Mouse (Mus musculus): ENCODE results near the gene Tst. TPM values are rescaled to one million over a fixed set of nuclear protein-coding genes. Genes with fewer than 3 reads are reported as not detected.

The Tst gene
- polyA plus RNA-seq, 1 experiment from 2014 or later: 8.5 TPM

- no peak for DNase-seq (ENCODE audit: low spot score)
- Histone ChIP-seq H3K9me3 (replicated peaks) (no peaks in the 10 kb centered on the region), H3K4me1 (peaks cover 39% of the 10 kb centered on the region), H3K4me3 (no peak overlapping the region), H3K27ac (peak overlapping the region; percentile 19; the same call in 1 of the 2 replicates), H3K27me3 (ENCODE audit: low read depth, poor library complexity, severe bottlenecking) (peaks cover 9% of the 10 kb centered on the region), H3K36me3 (no peaks in the 10 kb centered on the region)
- whole genome bisulfite sequencing: 61% methylated on average over 3 of the region's 3 CpGs
Measured at GRCm38 (mm10) chr15:78403301-78403741, 2.4 kb downstream of the Tst start.

- H3K4me1 ChIP-seq: peaks cover 35% of the 10 kb centered on the region
- WGBS: 82% methylated on average over 7 of the region's 7 CpGs
- no peak for DNase-seq (ENCODE audit: low spot score)
Measured at GRCm38 (mm10) chr15:78402423-78402822, 3.3 kb downstream of the Tst start.

GRCm38 (mm10) chr15:78401921-78402320 is 3.8 kb downstream of the Tst start:
- 80% methylated on average over 4 of the region's 4 CpGs for WGBS

More at GRCm38 (mm10) chr15:78402423-78402822, 3.3 kb downstream of the Tst start:
- H3K27ac ChIP-seq: no peak overlapping the region
- H3K4me3 ChIP-seq: no peak overlapping the region
- no peaks in the 10 kb centered on the region for H3K9me3 ChIP-seq (replicated peaks)
- H3K27me3 ChIP-seq (ENCODE audit: low read depth, poor library complexity, severe bottlenecking): 0 out of 2 replicates have a peak, but pooled peaks cover under 1% of the 10 kb centered on the region
- no peaks in the 10 kb centered on the region for H3K36me3 ChIP-seq

GRCm38 (mm10) chr15:78401345-78401744 is 4.4 kb downstream of the Tst start:
- no peaks in the 10 kb centered on the region for H3K36me3 ChIP-seq
- WGBS: 84% methylated on average over 6 of the region's 6 CpGs
- H3K27ac ChIP-seq: no peak overlapping the region
- H3K9me3 ChIP-seq (replicated peaks): no peaks in the 10 kb centered on the region
- H3K4me3 ChIP-seq: no peak overlapping the region
- peaks cover 25% of the 10 kb centered on the region for H3K4me1 ChIP-seq
- no peaks in the 10 kb centered on the region for H3K27me3 ChIP-seq (ENCODE audit: low read depth, poor library complexity, severe bottlenecking)
- no peak for DNase-seq (ENCODE audit: low spot score)

More at GRCm38 (mm10) chr15:78401921-78402320, 3.8 kb downstream of the Tst start:
- Histone ChIP-seq H3K4me1 (peaks cover 30% of the 10 kb centered on the region), H3K36me3 (no peaks in the 10 kb centered on the region), H3K27ac (no peak overlapping the region), H3K9me3 (replicated peaks) (no peaks in the 10 kb centered on the region), H3K4me3 (no peak overlapping the region), H3K27me3 (ENCODE audit: low read depth, poor library complexity, severe bottlenecking) (no peaks in the 10 kb centered on the region)
- no peak for DNase-seq (ENCODE audit: low spot score)

GRCm38 (mm10) chr15:78395478-78395962 is 10.2 kb downstream of the Tst start, which contains the start of gene Tex33:
Gene Tex33, minus strand, starts transcription at chr15:78395912.
- Histone ChIP-seq H3K27me3 (ENCODE audit: low read depth, poor library complexity, severe bottlenecking) (no peaks in the 10 kb centered on the region), H3K27ac (no peak within 1 kb of the TSS), H3K4me3 (no peak within 1 kb of the TSS), H3K4me1 (no peaks in the 10 kb centered on the region), H3K36me3 (no peaks in the 10 kb centered on the region), H3K9me3 (replicated peaks) (no peaks in the 10 kb centered on the region)
- 87% methylated on average over 8 of the region's 8 CpGs for WGBS
- no peak for DNase-seq (ENCODE audit: low spot score)

GRCm38 (mm10) chr15:78390855-78391254 is 14.9 kb downstream of the Tst start:
- 86% methylated on average over 3 of the region's 3 CpGs for WGBS
- H3K4me3 ChIP-seq: no peak overlapping the region
- H3K9me3 ChIP-seq (replicated peaks): no peaks in the 10 kb centered on the region
- no peak overlapping the region for H3K27ac ChIP-seq
- H3K27me3 ChIP-seq (ENCODE audit: low read depth, poor library complexity, severe bottlenecking): no peaks in the 10 kb centered on the region
- no peaks in the 10 kb centered on the region for H3K36me3 ChIP-seq
- no peaks in the 10 kb centered on the region for H3K4me1 ChIP-seq
- DNase-seq (ENCODE audit: low spot score): no peak

- H3K36me3 ChIP-seq: no peaks in the 10 kb centered on the region
- no peaks in the 10 kb centered on the region for H3K27me3 ChIP-seq (ENCODE audit: low read depth, poor library complexity, severe bottlenecking)
- no peaks in the 10 kb centered on the region for H3K4me1 ChIP-seq
- no peaks in the 10 kb centered on the region for H3K9me3 ChIP-seq (replicated peaks)
- no peak for DNase-seq (ENCODE audit: low spot score)
- no peak overlapping the region for H3K4me3 ChIP-seq
- 96% methylated on average over 1 of the region's 1 CpGs for WGBS
- no peak overlapping the region for H3K27ac ChIP-seq
Measured at GRCm38 (mm10) chr15:78385564-78385963, 20.1 kb downstream of the Tst start.

GRCm38 (mm10) chr15:78384220-78385116 is 21.2 kb downstream of the Tst start:
- no peaks in the 10 kb centered on the region for H3K36me3 ChIP-seq
- no peak for DNase-seq (ENCODE audit: low spot score)
- no peak overlapping the region for H3K27ac ChIP-seq
- 76% methylated on average over 7 of the region's 7 CpGs for WGBS
- H3K4me3 ChIP-seq: no peak overlapping the region
- H3K27me3 ChIP-seq (ENCODE audit: low read depth, poor library complexity, severe bottlenecking): no peaks in the 10 kb centered on the region
- no peaks in the 10 kb centered on the region for H3K9me3 ChIP-seq (replicated peaks)
- H3K4me1 ChIP-seq: no peaks in the 10 kb centered on the region

- no peaks in the 10 kb centered on the region for H3K4me1 ChIP-seq
- WGBS: 90% methylated on average over 11 of the region's 11 CpGs
- no peaks in the 10 kb centered on the region for H3K27me3 ChIP-seq (ENCODE audit: low read depth, poor library complexity, severe bottlenecking)
- no peaks in the 10 kb centered on the region for H3K9me3 ChIP-seq (replicated peaks)
- DNase-seq (ENCODE audit: low spot score): no peak
- H3K4me3 ChIP-seq: no peak overlapping the region
- H3K36me3 ChIP-seq: no peaks in the 10 kb centered on the region
- no peak overlapping the region for H3K27ac ChIP-seq
Measured at GRCm38 (mm10) chr15:78383450-78384219, 22.1 kb downstream of the Tst start.

GRCm38 (mm10) chr15:78382115-78382514 is 23.6 kb downstream of the Tst start:
- H3K4me1 ChIP-seq: no peaks in the 10 kb centered on the region
- no peak overlapping the region for H3K27ac ChIP-seq
- H3K36me3 ChIP-seq: no peaks in the 10 kb centered on the region
- no peaks in the 10 kb centered on the region for H3K9me3 ChIP-seq (replicated peaks)
- WGBS: 94% methylated on average over 4 of the region's 4 CpGs
- no peaks in the 10 kb centered on the region for H3K27me3 ChIP-seq (ENCODE audit: low read depth, poor library complexity, severe bottlenecking)
- no peak for DNase-seq (ENCODE audit: low spot score)
- no peak overlapping the region for H3K4me3 ChIP-seq

- DNase-seq (ENCODE audit: low spot score): no peak
- no peaks in the 10 kb centered on the region for H3K36me3 ChIP-seq
- H3K27me3 ChIP-seq (ENCODE audit: low read depth, poor library complexity, severe bottlenecking): no peaks in the 10 kb centered on the region
- H3K4me3 ChIP-seq: no peak overlapping the region
- H3K9me3 ChIP-seq (replicated peaks): no peaks in the 10 kb centered on the region
- no peaks in the 10 kb centered on the region for H3K4me1 ChIP-seq
- 73% methylated on average over 4 of the region's 4 CpGs for WGBS
- no peak overlapping the region for H3K27ac ChIP-seq
Measured at GRCm38 (mm10) chr15:78380741-78381140, 25.0 kb downstream of the Tst start.

GRCm38 (mm10) chr15:78380208-78380607 is 25.5 kb downstream of the Tst start:
- no peak for DNase-seq (ENCODE audit: low spot score)
- Histone ChIP-seq H3K27ac (no peak overlapping the region), H3K9me3 (replicated peaks) (no peaks in the 10 kb centered on the region), H3K4me1 (no peaks in the 10 kb centered on the region), H3K4me3 (no peak overlapping the region), H3K27me3 (ENCODE audit: low read depth, poor library complexity, severe bottlenecking) (no peaks in the 10 kb centered on the region), H3K36me3 (no peaks in the 10 kb centered on the region)
- 90% methylated on average over 2 of the region's 2 CpGs for WGBS

- no peaks in the 10 kb centered on the region for H3K9me3 ChIP-seq (replicated peaks)
- no peaks in the 10 kb centered on the region for H3K27me3 ChIP-seq (ENCODE audit: low read depth, poor library complexity, severe bottlenecking)
- no peaks in the 10 kb centered on the region for H3K36me3 ChIP-seq
- no peaks in the 10 kb centered on the region for H3K4me1 ChIP-seq
- DNase-seq (ENCODE audit: low spot score): no peak
- no peak overlapping the region for H3K27ac ChIP-seq
- no peak overlapping the region for H3K4me3 ChIP-seq
- WGBS: 81% methylated on average over 10 of the region's 10 CpGs
Measured at GRCm38 (mm10) chr15:78378556-78378955, 27.2 kb downstream of the Tst start.
